Mouse (Mus musculus): ENCODE data around the gene Tank. TPM values are rescaled to one million over a fixed set of nuclear protein-coding genes. Genes with fewer than 3 reads are reported as not detected.

Tank gene
- polyA plus RNA-seq (2016; fragmentation: Nextera tagmentation; extraction: Ambion mirVana), result 22.2 and 23.3 TPM in 2 replicates

- H3K4me3 ChIP-seq, result no peak within 1 kb of the TSS
- H3K36me3 ChIP-seq, result no peaks in the 10 kb centered on the region
- 88% methylated on average over 10 of the region's 10 CpGs for WGBS
- no peak for DNase-seq (ENCODE audit: low spot score)
- no peaks in the 10 kb centered on the region for H3K4me1 ChIP-seq (replicated peaks)
- H3K9me3 ChIP-seq, result no peaks in the 10 kb centered on the region
- no peaks in the 10 kb centered on the region for H3K27me3 ChIP-seq (ENCODE audit: insufficient read depth, poor library complexity, severe bottlenecking)
- H3K27ac ChIP-seq, result no peak within 1 kb of the TSS
These were observed at the start of gene Tank for GRCm38 (mm10) chr2:61578433-61578832. Gene Tank, plus strand, starts transcription at chr2:61578585.

- no peak overlapping the region for H3K4me3 ChIP-seq
- no peaks in the 10 kb centered on the region for H3K27me3 ChIP-seq (ENCODE audit: insufficient read depth, poor library complexity, severe bottlenecking)
- DNase-seq (ENCODE audit: low spot score), result no peak
- H3K9me3 ChIP-seq, result no peaks in the 10 kb centered on the region
- H3K36me3 ChIP-seq, result no peaks in the 10 kb centered on the region
- no peaks in the 10 kb centered on the region for H3K4me1 ChIP-seq (replicated peaks)
- H3K27ac ChIP-seq, result no peak overlapping the region
- WGBS, result 74% methylated on average over 3 of the region's 3 CpGs
These were observed 46.1 kb upstream of the Tank start for GRCm38 (mm10) chr2:61532326-61532725.

GRCm38 (mm10) chr2:61533131-61533530 lies 45.3 kb upstream of the Tank start:
- no peak overlapping the region for H3K4me3 ChIP-seq
- no peaks in the 10 kb centered on the region for H3K36me3 ChIP-seq
- 90% methylated on average over 2 of the region's 2 CpGs for WGBS
- no peaks in the 10 kb centered on the region for H3K4me1 ChIP-seq (replicated peaks)
- no peak overlapping the region for H3K27ac ChIP-seq
- no peak for DNase-seq (ENCODE audit: low spot score)
- H3K9me3 ChIP-seq, result no peaks in the 10 kb centered on the region
- no peaks in the 10 kb centered on the region for H3K27me3 ChIP-seq (ENCODE audit: insufficient read depth, poor library complexity, severe bottlenecking)

- H3K4me1 ChIP-seq (replicated peaks), result peaks cover 4% of the 10 kb centered on the region; the same call in 1 of the 2 replicates
- WGBS, result 87% methylated on average over 2 of the region's 2 CpGs
- H3K36me3 ChIP-seq, result no peaks in the 10 kb centered on the region
- no peaks in the 10 kb centered on the region for H3K9me3 ChIP-seq
- no peak for DNase-seq (ENCODE audit: low spot score)
- H3K4me3 ChIP-seq, result no peak overlapping the region
- no peaks in the 10 kb centered on the region for H3K27me3 ChIP-seq (ENCODE audit: insufficient read depth, poor library complexity, severe bottlenecking)
- no peak overlapping the region for H3K27ac ChIP-seq
These were observed 41.5 kb upstream of the Tank start for GRCm38 (mm10) chr2:61536901-61537300.

GRCm38 (mm10) chr2:61539378-61539777 lies 39.0 kb upstream of the Tank start:
- no peaks in the 10 kb centered on the region for H3K9me3 ChIP-seq
- H3K27me3 ChIP-seq (ENCODE audit: insufficient read depth, poor library complexity, severe bottlenecking), result no peaks in the 10 kb centered on the region
- H3K36me3 ChIP-seq, result no peaks in the 10 kb centered on the region
- WGBS, result 14% methylated on average over 2 of the region's 2 CpGs
- H3K4me1 ChIP-seq (replicated peaks), result peaks cover 4% of the 10 kb centered on the region; the same call in 1 of the 2 replicates
- DNase-seq (ENCODE audit: low spot score), result peak; percentile 11
- peak overlapping the region; percentile 72 for H3K27ac ChIP-seq
- no peak overlapping the region for H3K4me3 ChIP-seq

GRCm38 (mm10) chr2:61542426-61542825 lies 36.0 kb upstream of the Tank start:
- H3K27ac ChIP-seq, result no peak overlapping the region
- no peaks in the 10 kb centered on the region for H3K9me3 ChIP-seq
- H3K4me3 ChIP-seq, result no peak overlapping the region
- peaks cover 4% of the 10 kb centered on the region; the same call in 1 of the 2 replicates for H3K4me1 ChIP-seq (replicated peaks)
- no peaks in the 10 kb centered on the region for H3K36me3 ChIP-seq
- DNase-seq (ENCODE audit: low spot score), result no peak
- no peaks in the 10 kb centered on the region for H3K27me3 ChIP-seq (ENCODE audit: insufficient read depth, poor library complexity, severe bottlenecking)
- WGBS, result 88% methylated on average over 2 of the region's 2 CpGs

GRCm38 (mm10) chr2:61545666-61546065 lies 32.7 kb upstream of the Tank start:
- Histone ChIP-seq H3K4me1 (replicated peaks) (no peaks in the 10 kb centered on the region), H3K9me3 (no peaks in the 10 kb centered on the region), H3K27me3 (ENCODE audit: insufficient read depth, poor library complexity, severe bottlenecking) (no peaks in the 10 kb centered on the region), H3K36me3 (no peaks in the 10 kb centered on the region), H3K27ac (no peak overlapping the region), H3K4me3 (no peak overlapping the region)
- WGBS, result 87% methylated on average over 3 of the region's 3 CpGs
- no peak for DNase-seq (ENCODE audit: low spot score)

- no peaks in the 10 kb centered on the region for H3K36me3 ChIP-seq
- no peaks in the 10 kb centered on the region for H3K27me3 ChIP-seq (ENCODE audit: insufficient read depth, poor library complexity, severe bottlenecking)
- H3K9me3 ChIP-seq, result no peaks in the 10 kb centered on the region
- DNase-seq (ENCODE audit: low spot score), result peak; percentile 10
- no peak overlapping the region for H3K27ac ChIP-seq
- no peak overlapping the region for H3K4me3 ChIP-seq
- no peaks in the 10 kb centered on the region for H3K4me1 ChIP-seq (replicated peaks)
- 74% methylated on average over 2 of the region's 2 CpGs for WGBS
These were observed 30.4 kb upstream of the Tank start for GRCm38 (mm10) chr2:61548021-61548420.

GRCm38 (mm10) chr2:61551680-61552079 lies 26.7 kb upstream of the Tank start:
- WGBS, result 87% methylated on average over 5 of the region's 5 CpGs
- Histone ChIP-seq H3K27ac (no peak overlapping the region), H3K4me1 (replicated peaks) (peaks cover 10% of the 10 kb centered on the region; the same call in 1 of the 2 replicates), H3K36me3 (no peaks in the 10 kb centered on the region), H3K4me3 (no peak overlapping the region), H3K9me3 (no peaks in the 10 kb centered on the region), H3K27me3 (ENCODE audit: insufficient read depth, poor library complexity, severe bottlenecking) (no peaks in the 10 kb centered on the region)
- DNase-seq (ENCODE audit: low spot score), result no peak

GRCm38 (mm10) chr2:61555367-61555766 lies 23.0 kb upstream of the Tank start:
- Histone ChIP-seq H3K9me3 (no peaks in the 10 kb centered on the region), H3K4me1 (replicated peaks) (peaks cover 10% of the 10 kb centered on the region; the same call in 1 of the 2 replicates), H3K27ac (no peak overlapping the region), H3K27me3 (ENCODE audit: insufficient read depth, poor library complexity, severe bottlenecking) (no peaks in the 10 kb centered on the region), H3K36me3 (no peaks in the 10 kb centered on the region), H3K4me3 (no peak overlapping the region)
- WGBS, result 78% methylated on average over 7 of the region's 7 CpGs
- DNase-seq (ENCODE audit: low spot score), result no peak

- no peaks in the 10 kb centered on the region for H3K9me3 ChIP-seq
- peaks cover 10% of the 10 kb centered on the region; the same call in 1 of the 2 replicates for H3K4me1 ChIP-seq (replicated peaks)
- H3K27ac ChIP-seq, result no peak overlapping the region
- 45% methylated on average over 2 of the region's 2 CpGs for WGBS
- H3K4me3 ChIP-seq, result no peak overlapping the region
- H3K36me3 ChIP-seq, result no peaks in the 10 kb centered on the region
- no peak for DNase-seq (ENCODE audit: low spot score)
- no peaks in the 10 kb centered on the region for H3K27me3 ChIP-seq (ENCODE audit: insufficient read depth, poor library complexity, severe bottlenecking)
These were observed 22.6 kb upstream of the Tank start for GRCm38 (mm10) chr2:61555825-61556224.

GRCm38 (mm10) chr2:61556639-61557038 lies 21.7 kb upstream of the Tank start:
- Histone ChIP-seq H3K4me1 (replicated peaks) (peaks cover 13% of the 10 kb centered on the region; the same call in 1 of the 2 replicates), H3K36me3 (no peaks in the 10 kb centered on the region), H3K27me3 (ENCODE audit: insufficient read depth, poor library complexity, severe bottlenecking) (no peaks in the 10 kb centered on the region), H3K9me3 (no peaks in the 10 kb centered on the region), H3K4me3 (no peak overlapping the region), H3K27ac (no peak overlapping the region)
- 85% methylated on average over 3 of the region's 3 CpGs for WGBS
- no peak for DNase-seq (ENCODE audit: low spot score)

GRCm38 (mm10) chr2:61557848-61558471 lies 20.4 kb upstream of the Tank start:
- no peak overlapping the region for H3K4me3 ChIP-seq
- DNase-seq (ENCODE audit: low spot score), result no peak
- 89% methylated on average over 5 of the region's 5 CpGs for WGBS
- H3K4me1 ChIP-seq (replicated peaks), result peaks cover 13% of the 10 kb centered on the region; the same call in 1 of the 2 replicates
- no peak overlapping the region for H3K27ac ChIP-seq
- H3K27me3 ChIP-seq (ENCODE audit: insufficient read depth, poor library complexity, severe bottlenecking), result no peaks in the 10 kb centered on the region
- H3K36me3 ChIP-seq, result no peaks in the 10 kb centered on the region
- no peaks in the 10 kb centered on the region for H3K9me3 ChIP-seq

All from hindbrain, embryonic 10.5 days (tissue).